Mouse (Mus musculus): ENCODE data around the gene Ube2b.

GRCm38 (mm10) chr11:51999611-52000289 is 812 bp downstream of the Ube2b start:
- TF ChIP-seq GATA1 (IDR thresholded peaks at IDR 0.05; ENCODE audit: low read length), result no peak
- no peak for TF ChIP-seq TAL1 (IDR thresholded peaks at IDR 0.05; ENCODE audit: low read length)

Data from erythroblast, embryonic 14.5 days (primary cell).